Mouse (Mus musculus) CH12F3 (cell line): ENCODE data around the gene Uprt.

ENCODE experiments used
- in situ Hi-C: fragments of 300-500 bp; cut with MboI; formaldehyde crosslinking; loops from 2 replicates; pipeline ENCODE4 v1.14.3; 2020; ENCODE audit warnings: low sequenced_read_pairs

Gene Uprt

DNA sequence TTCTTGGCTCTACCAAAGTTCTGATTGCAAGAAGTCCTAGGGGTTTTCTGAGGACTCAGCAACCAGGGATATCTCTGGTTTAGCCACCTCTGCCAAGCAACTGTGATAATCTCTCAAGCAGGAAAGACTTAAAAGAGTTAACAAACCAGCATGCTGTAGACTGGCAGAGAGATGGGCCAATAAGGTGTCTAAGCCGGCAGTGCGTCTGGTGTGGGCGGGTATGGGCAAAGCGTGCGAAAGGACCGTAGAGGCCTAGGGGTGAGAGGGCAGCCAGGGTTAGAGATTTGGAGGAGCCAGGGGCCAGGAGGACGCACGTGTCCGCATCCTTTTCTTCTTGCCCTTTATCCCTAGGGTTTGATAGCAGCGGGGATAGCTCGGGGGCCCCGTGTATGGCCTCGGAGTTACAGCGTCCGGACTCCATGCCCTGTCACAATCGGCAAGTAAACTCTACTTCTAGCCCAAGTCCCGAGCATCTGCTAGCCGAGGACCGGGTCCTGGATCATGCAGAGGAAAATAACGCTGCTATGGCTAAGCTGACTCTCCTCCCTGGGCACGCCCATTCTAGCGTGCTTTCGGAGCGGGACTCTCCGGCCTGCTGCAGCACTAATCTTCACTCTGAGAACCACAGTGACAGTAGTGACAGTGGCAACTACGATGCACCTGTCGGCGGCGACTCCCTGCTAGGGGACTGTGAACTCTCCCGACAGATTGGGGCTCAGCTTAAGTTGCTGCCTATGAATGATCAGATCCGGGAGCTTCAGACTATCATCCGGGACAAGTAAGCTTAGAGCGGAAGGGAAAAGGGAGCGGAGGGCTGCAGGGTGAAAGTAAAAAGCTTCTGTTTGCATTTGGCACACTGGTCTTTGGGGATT lies at the start of gene Uprt:
Uprt (plus strand) TSS at position 247 of the 872 bp plus-strand sequence.
- in situ Hi-C loops, result no loop called here

DNA sequence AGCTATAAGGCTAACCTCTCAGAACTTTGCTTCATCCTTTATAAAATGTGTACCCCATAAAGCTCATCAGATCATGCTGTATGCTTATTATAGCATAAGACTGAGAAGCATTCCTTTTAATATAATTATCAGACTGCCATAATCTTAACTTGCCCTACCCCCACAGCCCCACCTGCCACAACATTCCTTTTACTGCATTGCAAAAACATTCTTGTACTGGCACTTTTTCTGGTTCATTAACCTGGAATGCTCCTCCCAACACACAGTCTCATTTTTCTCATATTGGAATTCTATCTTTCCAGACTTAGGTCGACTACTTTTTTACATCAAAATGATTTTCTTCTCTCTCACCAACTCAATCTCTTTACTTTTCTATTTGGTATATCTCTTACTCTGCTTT lies 49.2 kb upstream of the Uprt start:
- in situ Hi-C loops, result no loop called here

GRCm38 (mm10) chrX:104452433-104452832 lies 30.2 kb upstream of the Uprt start:
- in situ Hi-C loops, result no loop called here

DNA sequence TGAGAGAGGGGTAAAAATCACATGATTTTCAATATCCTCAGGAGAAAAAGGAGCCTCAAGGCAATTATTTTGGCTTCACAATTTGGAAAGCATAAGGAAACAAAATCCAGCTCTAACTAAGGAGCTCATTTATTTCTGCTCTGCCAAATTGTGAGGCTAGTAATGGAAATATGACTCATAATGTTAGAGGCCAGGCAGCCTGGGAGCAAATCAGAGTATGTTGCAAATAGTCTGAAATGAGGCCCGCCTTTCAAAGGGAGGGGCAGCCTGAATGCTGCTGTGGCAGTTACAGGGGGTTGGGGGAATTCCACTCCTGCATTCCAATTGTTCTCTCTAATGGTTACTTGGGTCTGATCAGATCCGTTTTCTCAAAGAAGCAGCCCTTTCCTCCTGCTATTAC lies 20.9 kb upstream of the Uprt start:
- in situ Hi-C loops, result no loop called here

- in situ Hi-C loops, result no loop called here
These were observed 18.2 kb upstream of the Uprt start for GRCm38 (mm10) chrX:104464376-104464775.

DNA sequence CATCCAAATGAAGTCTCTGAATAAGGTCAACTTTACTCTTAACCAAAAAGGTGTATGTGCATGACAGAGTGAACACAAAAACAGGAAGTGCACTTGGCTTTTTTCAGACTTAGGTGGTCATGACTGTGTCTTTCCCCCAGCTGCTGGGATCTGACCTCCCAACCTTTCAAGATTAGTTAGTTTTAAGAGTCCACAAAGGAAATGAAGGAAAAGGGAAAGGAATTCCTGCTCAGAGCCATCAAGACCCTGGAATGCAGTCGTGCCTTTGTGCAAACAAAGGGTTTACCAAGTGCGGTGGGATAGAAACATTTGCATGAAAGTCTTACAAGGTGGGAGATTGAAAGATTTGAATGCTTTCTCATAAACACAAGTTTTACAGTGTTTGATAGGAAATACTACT lies 4.6 kb upstream of the Uprt start:
- in situ Hi-C loops, result no loop called here

GRCm38 (mm10) chrX:104483444-104483808 lies 808 bp downstream of the Uprt start:
- in situ Hi-C loops, result no loop called here

GRCm38 (mm10) chrX:104485596-104485995 lies 3.0 kb downstream of the Uprt start:
- in situ Hi-C loops, result no loop called here

DNA sequence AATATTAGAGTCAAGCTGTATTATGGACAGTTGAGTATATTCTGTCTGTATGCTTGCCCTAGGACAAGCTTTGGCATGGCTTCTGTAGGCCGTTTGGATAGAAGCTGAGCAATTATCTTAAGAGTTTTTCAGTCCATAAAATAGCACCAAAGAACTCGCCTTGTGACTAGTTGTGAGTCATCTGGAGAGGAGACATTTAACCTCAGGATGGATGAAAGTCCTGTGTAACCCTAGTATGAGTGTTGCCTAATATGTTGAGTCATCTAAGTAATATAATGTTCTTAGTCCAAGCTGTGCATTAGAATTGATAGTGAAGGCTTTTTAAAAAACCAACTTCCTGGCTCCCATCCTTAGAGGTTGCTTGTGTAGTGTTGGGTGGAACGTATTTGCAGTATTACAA lies 5.4 kb downstream of the Uprt start:
- in situ Hi-C loops, result no loop called here

DNA sequence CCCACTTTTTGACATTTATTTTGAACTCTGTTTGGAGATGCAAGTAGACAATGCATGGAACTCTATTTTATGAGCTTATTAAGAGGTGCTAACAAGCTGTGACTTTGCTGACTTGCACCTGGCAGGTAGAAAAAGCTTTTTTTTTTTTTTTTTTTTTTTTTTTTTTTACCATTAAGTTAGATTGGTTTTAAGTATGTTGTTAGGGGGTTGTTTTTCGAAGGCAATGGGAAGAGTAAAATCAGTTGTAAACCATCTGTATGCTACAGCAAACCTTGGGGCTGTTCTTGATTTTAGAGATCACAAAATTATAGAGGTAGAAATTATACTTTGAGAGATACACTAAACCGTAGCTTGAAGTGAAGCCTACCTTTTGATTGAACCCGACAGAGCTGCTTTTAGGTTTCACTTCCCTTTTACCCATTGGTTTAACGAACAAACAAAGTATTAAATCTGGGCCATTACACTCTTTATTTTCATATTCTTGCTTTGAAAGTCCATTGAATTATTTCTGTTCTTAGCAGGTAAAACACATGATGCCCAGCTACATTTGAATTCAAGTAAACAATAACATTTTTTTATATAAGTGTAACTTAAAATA lies 6.4 kb downstream of the Uprt start:
- in situ Hi-C loops, result no loop called here

GRCm38 (mm10) chrX:104489626-104490355 lies 7.2 kb downstream of the Uprt start:
- in situ Hi-C loops, result no loop called here

- in situ Hi-C loops, result no loop called here
These were observed 19.1 kb downstream of the Uprt start for GRCm38 (mm10) chrX:104501765-104502164.

DNA sequence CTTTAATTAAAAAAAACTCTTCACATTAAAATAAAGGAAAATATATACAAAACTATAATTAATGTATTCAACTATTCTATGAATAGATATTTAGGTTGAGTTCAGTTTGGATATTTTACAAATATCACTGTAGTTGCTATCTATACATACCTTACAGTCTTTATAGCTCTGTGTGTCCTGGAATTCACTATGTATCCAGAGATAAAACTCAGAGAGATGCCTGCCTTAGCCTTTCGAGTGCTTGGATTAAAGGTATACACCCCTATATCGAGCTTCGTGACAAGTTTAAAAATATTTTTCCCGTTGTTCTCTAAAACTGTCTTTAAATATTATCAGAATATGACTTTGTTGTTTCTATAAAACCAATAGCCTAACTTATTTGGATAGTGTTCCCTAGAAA lies 60.0 kb downstream of the Uprt start:
- in situ Hi-C loops, result no loop called here

GRCm38 (mm10) chrX:104543919-104544595 lies 61.4 kb downstream of the Uprt start:
- in situ Hi-C loops, result no loop called here

DNA sequence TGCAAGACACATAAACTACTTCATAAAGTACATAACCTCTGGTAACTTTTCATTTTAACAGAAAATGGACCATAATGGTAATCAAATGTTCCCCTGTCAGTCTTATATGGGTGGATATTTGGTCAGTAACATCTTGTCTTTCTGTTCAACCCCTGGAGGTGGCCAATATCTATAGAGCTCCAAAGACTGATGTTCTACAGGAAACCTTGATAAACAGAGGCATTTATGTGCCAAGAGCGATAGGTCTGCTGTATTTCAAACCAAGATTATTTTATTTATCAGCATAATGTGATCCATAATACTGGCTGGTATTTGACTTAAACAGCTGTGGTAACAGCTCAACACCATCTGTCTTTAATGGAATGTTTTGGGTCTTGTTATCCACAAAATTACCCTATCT lies 62.7 kb downstream of the Uprt start:
- in situ Hi-C loops, result no loop called here
